Mouse (Mus musculus) right cerebral cortex, postnatal 4 days (tissue): ENCODE measurements around the gene Dnlz.

ENCODE experiments used
- DNase-seq: peaks from one replicate; pipeline ENCODE4 v3.0.0-alpha.2; 2022

Gene Dnlz

DNA sequence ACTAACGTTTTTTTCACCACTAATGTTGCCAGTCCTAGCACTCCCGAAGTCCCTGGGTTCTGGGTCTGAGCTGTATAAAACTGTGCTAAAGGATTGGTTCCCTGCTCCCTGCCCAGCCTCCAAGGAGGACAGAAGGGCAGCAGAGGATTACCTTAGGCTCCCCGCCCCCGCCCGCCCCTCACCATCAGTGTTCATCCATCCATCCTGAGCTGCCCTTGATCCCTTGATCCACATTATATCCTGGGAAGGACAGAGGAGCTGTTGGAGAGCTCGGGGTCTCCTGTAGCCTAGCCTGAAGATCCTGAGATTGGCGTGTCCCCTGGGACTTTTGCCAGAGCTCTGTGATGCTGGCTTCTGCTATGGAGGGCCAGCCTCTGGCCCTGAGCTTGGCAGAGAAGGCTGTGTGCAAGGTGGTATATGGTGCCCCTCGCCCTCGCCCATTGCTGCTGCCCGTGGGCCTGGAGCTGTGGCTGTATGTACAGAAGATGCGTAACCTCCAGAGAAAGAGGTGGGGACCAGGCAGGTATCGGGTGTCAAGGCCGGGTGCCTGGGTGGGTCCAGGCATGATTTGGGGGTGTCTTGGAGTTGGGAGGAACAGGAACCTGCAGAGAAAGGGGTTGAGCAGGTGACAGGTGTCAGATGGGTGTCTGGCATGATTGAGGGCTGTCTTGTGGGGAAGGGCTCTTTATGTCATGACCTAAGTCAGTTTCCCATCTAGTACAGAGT is 32.2 kb downstream of the Dnlz start:
- DNase-seq, result no peak

DNA sequence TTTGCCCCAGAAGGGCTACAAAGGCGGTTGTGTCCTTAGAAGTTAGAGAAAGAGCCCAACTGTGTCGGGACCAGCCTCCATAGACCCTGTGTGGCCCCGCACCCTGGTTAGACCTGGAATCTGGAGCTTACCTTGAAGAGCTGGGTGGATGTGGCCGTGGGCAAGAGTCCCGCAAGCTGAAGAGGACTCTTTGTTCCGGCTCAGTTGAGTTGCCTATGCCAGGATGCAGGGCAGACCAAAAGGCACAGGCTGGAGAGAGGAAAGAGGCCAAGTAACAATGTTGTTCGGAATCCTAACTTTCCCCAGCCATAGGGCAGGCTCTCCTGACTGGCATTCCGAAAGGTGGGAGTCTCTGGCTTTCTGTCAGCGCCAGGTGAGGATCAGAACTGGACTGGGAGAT is 32.8 kb downstream of the Dnlz start:
- DNase-seq, result no peak

DNA sequence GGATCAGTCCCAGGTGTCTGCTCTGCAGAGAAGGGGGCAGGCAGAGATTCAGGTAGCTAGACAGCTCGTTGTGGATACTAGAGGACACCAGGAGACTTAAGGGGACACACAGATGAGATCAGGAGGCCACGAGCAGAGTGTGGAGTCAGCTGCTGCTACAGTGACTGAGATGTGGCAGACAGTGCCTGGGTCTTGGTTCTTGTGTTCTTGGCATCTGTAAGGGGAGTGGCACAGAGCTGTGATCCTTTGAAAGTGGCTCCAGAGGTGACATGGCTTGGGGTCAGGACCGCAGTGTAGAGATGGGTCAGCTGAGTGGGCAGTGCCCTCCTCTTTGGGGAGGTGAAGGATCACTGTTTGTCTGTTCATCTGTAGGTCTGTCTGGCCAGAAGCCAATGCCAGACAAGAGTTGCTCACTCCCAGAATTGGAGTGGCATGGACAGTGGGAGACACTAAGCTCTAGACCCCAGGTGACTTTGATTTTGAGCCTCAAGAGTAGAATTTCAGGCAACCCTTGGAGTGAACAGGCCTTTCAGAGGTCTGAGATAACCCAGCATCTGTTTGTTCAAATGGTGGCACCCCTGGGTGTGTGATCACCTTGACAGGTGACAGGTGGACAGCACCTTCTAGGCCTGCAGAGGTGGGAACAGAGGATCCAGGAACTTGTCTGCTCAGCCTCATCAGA is 33.8 kb downstream of the Dnlz start:
- no peak for DNase-seq

DNA sequence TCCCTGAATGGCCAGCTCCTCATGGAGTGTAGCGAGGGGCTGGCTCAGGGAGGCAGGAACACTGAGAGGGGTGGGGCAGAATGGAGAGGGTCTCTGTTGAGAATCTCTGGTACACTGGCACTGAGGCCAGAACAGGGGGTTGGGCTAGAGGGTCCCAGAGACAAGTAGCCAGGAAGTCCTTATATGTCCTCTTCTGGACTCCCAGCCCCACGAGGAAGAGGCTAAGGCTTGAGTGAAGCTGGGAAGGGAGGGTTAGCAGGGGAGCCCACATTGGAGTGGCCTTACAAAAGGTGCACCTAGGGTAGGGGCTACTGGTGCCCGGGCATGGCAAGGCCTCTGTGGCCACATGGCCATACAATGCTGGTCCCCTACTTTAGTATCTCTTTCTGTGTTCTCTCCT is 34.5 kb downstream of the Dnlz start:
- DNase-seq, result no peak

DNA sequence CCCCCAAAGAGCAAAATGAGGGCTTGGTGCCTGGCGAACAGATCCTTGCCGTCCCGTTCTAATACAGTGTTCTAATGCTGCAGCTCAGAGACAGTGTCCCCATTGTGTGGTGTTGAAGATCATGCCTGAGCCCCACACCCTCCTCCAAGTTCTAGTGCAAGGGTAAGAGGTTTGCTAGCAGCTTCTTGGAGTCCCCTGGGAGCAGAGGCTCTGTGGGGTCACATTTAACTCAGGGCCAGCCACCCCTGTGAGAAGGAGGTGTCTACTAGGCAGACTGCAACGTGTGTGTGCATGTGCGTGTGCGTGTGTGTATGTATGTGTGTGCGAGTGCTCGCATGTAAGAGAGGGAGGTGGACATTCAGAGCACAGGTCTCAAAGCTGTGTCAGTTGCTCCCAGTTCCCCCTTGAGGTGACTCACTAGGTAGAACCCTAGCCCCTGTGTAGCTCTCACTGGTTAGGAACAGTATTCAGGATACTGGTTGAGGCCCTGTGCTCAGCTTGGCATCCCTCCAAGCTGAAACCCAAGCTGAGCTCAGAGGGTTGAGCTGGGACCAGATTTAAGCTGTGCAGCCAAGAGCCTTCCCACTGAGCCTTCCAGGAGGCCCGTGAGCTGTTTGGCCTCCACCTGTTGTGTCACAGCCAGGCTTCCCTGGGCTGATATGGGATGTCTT is 35.2 kb downstream of the Dnlz start:
- no peak for DNase-seq

DNA sequence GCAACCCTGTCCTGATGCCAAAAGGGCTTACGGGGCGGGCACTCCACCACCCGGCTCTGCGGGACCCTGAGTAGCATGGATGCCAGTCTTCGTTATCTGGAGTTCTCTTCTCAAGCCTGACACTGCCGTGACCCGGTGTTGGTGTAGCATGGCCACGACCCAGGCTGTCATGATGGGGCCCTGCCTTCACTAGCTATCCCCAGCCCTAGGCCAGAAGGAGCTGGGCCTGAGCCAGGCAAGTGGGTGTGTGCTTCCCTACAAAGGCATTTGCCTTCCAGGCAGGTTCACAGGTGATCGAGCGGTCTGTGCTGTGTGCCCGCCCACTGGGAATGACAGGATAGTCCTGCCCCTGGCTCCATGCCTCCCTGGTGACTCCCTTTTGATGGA is 36.0 kb downstream of the Dnlz start:
- peak; percentile 55 for DNase-seq

GRCm38 (mm10) chr2:26315072-26315924 is 36.6 kb downstream of the Dnlz start, which contains the start of gene Gpsm1:
Gene Gpsm1 (plus strand): TSS chr2:26315515.
- peak; percentile 83 for DNase-seq

DNA sequence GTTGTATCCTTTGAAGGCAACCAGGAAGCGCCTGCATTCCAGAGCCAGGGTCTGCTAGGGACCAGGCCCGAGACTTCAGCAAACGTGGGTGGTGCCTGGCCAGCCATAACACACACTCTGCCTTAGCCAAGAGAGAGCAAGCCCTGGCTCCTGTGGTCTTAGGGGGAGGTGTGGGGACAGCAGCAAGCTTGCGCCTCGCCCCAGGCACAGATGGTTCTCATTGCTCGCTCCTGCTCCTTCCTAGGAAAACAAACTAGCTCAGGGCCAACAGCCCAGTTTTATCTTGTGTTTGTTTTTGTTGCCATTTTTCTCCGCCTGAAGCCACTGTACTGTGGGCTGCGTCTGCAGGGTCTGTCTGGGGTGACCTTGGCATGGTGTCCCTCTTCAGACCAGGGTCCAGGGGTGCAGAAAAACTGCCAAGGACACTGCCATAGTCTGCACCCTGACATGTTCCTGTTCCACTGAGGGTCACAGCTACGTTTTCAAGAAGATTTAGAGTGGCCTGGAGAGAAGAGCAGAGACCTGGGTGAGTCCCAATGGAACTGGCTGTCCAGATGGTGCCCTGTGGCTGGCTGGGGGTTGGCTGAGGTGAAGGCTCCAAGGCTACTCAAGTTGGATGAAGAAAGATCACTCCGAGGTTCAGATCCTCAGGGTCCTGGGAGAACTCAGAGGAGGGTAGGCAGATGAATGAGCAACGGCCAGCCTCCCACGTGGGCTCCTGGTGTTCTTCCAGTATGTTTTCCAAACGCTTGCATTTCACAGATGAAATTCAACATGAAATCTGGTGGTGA is 37.4 kb downstream of the Dnlz start:
- DNase-seq, result no peak

DNA sequence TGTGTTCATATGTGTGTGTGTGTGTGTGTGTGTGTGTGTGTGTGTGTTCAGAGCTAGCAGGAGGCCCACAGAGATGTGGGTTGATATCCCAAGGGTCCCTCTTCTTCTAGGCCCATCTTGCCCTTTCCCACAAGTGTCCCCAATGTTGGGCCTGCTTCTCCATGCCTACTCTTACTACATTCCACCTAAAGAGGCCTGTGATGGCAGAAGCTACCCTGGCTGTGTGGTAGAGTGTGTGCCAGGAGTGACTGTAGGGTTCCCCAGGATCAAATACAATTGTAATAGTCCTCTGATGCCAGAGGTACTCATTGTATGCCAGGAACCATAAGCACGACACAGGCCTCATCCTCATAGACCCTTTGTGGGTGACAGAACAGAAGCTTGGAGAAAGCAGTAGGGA is 38.5 kb downstream of the Dnlz start:
- no peak for DNase-seq

GRCm38 (mm10) chr2:26312812-26313211 is 39.1 kb downstream of the Dnlz start:
- no peak for DNase-seq

DNA sequence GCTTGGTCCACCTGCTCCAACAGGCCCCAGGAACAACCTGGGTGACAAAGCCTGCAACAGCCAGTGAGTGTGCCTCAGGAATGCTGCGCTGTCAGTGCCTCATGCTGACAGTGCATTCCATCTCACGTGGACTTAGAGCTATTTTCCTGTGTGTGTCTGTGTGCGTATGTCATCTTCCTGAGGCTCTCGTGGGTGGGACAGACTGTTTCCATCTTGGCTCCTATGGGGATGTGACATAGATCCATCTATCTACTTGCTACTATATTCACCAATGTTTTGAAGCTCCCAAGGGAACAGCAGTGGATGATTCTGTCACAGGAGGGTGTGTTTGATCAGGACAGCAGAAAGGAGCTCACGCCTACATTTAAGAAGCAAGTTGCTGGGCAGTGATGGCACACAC is 40.0 kb downstream of the Dnlz start:
- DNase-seq, result no peak

DNA sequence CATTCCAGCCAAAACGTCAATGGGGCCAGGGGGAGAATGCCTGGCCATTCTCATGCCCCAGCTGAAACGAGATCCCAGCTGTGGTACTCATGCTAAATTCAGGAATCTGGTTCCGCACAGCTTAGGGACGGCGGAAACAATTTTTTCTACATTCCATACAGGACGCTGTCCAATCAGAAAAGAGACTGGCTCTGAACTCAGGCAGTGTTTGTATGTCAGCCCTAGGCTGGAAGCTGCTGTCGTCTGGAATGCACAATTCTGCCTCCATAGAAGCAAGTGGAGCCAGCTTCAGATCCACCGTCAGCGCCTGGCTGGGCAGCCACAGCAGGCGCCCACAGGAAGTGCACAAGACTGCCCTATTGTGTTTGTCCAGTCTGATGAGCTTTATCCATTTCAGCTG is 42.2 kb downstream of the Dnlz start:
- no peak for DNase-seq

DNA sequence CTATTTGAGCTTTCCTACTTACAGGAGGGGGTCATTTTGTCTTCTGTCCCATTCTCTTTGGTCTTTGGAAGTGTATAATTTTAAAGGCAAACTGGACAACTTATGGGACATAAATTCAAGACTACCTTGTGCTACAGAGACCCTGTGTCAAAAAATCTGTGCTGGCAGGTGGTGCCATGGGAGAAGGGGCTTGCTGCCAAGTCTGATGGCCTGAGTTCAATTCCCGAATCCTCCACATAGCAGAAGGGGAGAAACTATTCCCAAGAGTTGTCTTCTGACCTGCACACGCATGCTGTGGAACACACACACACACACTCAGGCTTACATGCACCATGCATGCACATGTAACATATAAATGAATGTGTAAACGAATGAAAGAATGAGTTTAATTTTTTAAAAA is 45.2 kb downstream of the Dnlz start:
- no peak for DNase-seq

DNA sequence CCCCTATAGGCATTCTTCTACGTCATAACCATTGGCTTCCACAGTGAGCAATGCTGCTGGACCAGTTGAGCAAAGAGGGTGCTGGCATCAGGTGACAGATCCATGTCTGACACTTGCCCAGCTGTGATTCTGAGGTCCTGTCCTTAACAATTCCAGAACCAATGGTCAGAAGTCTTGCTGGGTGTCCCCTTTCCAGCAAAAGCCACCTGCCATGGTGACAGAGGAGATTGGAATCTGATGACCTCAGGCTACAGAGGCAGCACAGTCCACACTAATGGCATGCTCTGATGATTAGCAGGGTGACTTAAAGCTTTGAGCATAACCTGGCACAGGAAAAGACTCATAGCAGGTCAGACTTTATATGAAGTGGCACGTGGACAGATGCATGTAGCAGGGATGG is 46.4 kb downstream of the Dnlz start:
- DNase-seq, result no peak

GRCm38 (mm10) chr2:26304711-26305110 is 47.2 kb downstream of the Dnlz start:
- DNase-seq, result no peak

GRCm38 (mm10) chr2:26302005-26302503 is 49.9 kb downstream of the Dnlz start:
- DNase-seq, result no peak

DNA sequence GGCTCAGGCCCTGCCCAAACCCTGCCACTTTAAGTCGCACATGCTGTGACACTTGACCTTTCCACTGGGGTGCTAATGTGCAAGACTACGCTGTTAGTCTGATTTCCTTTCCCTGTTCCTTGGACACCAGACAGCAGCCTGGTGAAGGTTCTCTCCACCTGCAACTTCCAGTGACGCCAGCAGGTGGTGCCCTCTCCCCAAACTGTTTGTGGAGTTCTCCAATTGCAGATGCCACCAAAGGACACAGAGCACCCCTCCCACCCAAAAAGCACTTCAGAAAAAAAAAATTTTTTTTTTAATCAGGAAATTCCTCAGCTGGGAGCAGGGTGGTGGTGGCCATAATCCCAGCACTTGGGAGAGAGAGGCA is 51.1 kb downstream of the Dnlz start:
- DNase-seq, result peak; percentile 91

- DNase-seq, result no peak
These were observed 51.6 kb downstream of the Dnlz start for GRCm38 (mm10) chr2:26300161-26300807.

- no peak for DNase-seq
These were observed 52.6 kb downstream of the Dnlz start for GRCm38 (mm10) chr2:26299336-26299735.

DNA sequence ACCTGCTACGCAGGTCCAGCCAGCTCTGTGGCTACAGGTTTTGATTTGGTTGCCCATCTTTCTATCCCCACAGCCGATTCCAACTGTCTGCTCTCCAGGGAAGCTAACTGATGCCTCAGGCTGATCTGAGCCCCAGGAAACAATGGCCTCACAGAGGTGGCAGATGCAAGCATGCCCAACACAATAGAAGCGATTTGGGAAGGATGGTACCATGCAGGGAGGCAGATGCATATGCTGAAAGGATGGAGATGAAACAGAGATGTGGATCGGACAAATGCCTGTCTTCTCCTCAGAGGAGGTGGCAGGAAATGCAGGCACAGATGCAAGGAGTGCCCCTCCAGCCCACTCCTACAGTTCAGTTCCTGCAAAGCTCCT is 53.1 kb downstream of the Dnlz start:
- DNase-seq, result no peak

DNA sequence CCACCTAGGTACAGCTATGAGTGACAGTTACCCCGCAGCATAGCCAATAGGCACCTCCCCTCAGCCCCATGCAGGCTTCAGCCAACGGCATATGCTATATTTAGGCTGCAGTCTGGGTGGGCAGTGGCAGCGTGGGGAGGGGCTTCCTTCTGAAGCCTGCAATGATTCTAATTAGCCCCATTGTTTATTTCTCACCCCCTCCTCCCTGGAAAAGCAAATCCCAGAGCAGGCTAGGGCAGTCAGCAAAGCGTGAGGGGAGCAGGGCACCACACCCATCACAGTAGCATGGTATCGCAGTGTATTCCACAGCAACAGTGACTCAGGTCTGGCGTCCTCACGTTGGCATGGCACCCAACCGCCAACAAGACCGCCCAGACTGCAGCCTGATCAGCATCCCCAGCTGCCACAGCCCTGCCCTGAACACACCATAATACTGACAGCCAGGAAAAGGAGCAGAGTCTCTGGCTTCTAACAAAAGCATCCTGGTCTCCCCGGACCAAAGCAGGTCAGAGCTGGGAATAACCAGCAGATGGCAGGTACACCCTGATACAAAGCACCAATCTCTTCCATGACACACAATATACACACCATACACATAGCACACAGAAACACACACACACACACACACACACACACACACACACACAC is 53.6 kb downstream of the Dnlz start:
- peak; percentile 67 for DNase-seq
